Mouse (Mus musculus): Measurements from ENCODE around the gene Gm11563.

GRCm38 (mm10) chr11:99665860-99666259 is 7.1 kb upstream of the Gm11563 start, which contains the start of gene Krtap4-6:
- TF ChIP-seq POLR2A (IDR thresholded peaks at IDR 0.05; ENCODE audit: insufficient read length, low read depth) = no peak
- TF ChIP-seq SRF (IDR thresholded peaks at IDR 0.05; ENCODE audit: control insufficient read depth, insufficient read length, low read depth) = no peak
- TF ChIP-seq E2F4 (IDR thresholded peaks at IDR 0.05; ENCODE audit: insufficient read depth) = no peak
- no peak for TF ChIP-seq MAX (IDR thresholded peaks at IDR 0.05; ENCODE audit: low read depth)
- TF ChIP-seq MYOD1 (IDR thresholded peaks at IDR 0.05; ENCODE audit: control insufficient read depth in 1 of 3, insufficient read length in 2 of 3, low read depth in 2 of 3) = no peak
- TF ChIP-seq CEBPB (IDR thresholded peaks at IDR 0.05; ENCODE audit: insufficient read depth, poor library complexity, severe bottlenecking) = no peak
- no peak for TF ChIP-seq TCF12 (IDR thresholded peaks at IDR 0.05; ENCODE audit: insufficient read depth, poor library complexity, severe bottlenecking)
- no peak for TF ChIP-seq USF1 (IDR thresholded peaks at IDR 0.05; ENCODE audit: low read depth)
- no peak for TF ChIP-seq MYOG (IDR thresholded peaks at IDR 0.05; ENCODE audit: control insufficient read depth in 1 of 3, insufficient read depth in 1 of 3, insufficient read length in 2 of 3, low read depth in 2 of 3)
